25 mouse cellular contexts compared by ENCODE assay signal in genomic region chr2:85229606-85230005, GRCm38 (mm10). TPM values are rescaled to one million over a fixed set of nuclear protein-coding genes. Genes with fewer than 3 reads are reported as not detected.
"Had no signal": no experiment of that assay in that cellular context is flagged by ENCODE, and none has a peak within 500 bp of the region (broad histone marks: within the 10 kb centered on the region; RNA-seq: fewer than 3 reads in every experiment).

No protein-coding gene starts in this region.

- H3K9ac ChIP-seq: limb, embryonic 12.5 days; limb, embryonic 15.5 days; liver, embryonic 14.5 days; liver, postnatal 0 days; lung, embryonic 14.5 days; midbrain, embryonic 12.5 days; neural tube, embryonic 12.5 days; neural tube, embryonic 15.5 days had no signal

- H3K4me3 ChIP-seq: left cerebral cortex, adult 2 months; limb, embryonic 12.5 days; limb, embryonic 15.5 days; midbrain, embryonic 12.5 days; neural tube, embryonic 12.5 days; neural tube, embryonic 15.5 days had no signal

- H3K4me1 ChIP-seq: midbrain, embryonic 12.5 days; neural tube, embryonic 12.5 days had no signal

- H3K36me3 ChIP-seq: limb, embryonic 12.5 days; limb, embryonic 15.5 days; midbrain, embryonic 12.5 days; neural tube, embryonic 12.5 days; neural tube, embryonic 15.5 days had no signal

- DNase-seq: kidney, adult 9 months; kidney, postnatal 14 days; kidney, postnatal 4 days; layer of hippocampus, adult 9-11 months; liver, postnatal 0 days; lung, embryonic 14.5 days; right cerebral cortex, adult 18-20 months; right cerebral cortex, postnatal 14 days; right cerebral cortex, postnatal 4 days; thymus, adult 2 months; thymus, postnatal 14 days; thymus, postnatal 4 days had no signal

- H3K27me3 ChIP-seq: limb, embryonic 12.5 days; limb, embryonic 15.5 days; midbrain, embryonic 12.5 days; neural tube, embryonic 12.5 days; neural tube, embryonic 15.5 days had no signal

- H3K27ac ChIP-seq: left cerebral cortex, adult 2 months; limb, embryonic 12.5 days; limb, embryonic 15.5 days; liver, embryonic 14.5 days; macrophage; midbrain, embryonic 12.5 days; neural tube, embryonic 12.5 days; neural tube, embryonic 15.5 days; stomach, postnatal 0 days had no signal

- H3K4me2 ChIP-seq: limb, embryonic 12.5 days; limb, embryonic 15.5 days; liver, embryonic 11.5 days; lung, embryonic 14.5 days; midbrain, embryonic 12.5 days; neural tube, embryonic 12.5 days; neural tube, embryonic 15.5 days had no signal

- H3K9me3 ChIP-seq: limb, embryonic 12.5 days; limb, embryonic 15.5 days; midbrain, embryonic 12.5 days; neural tube, embryonic 12.5 days; neural tube, embryonic 15.5 days had no signal

- ATAC-seq: liver, postnatal 0 days; lung, postnatal 0 days; midbrain, embryonic 16.5 days had no signal

RNA-seq across cellular contexts. Expression of gene Lrrc55, which starts 32.6 kb away (rescaled TPM):
- total RNA-seq: megakaryocyte, adult 5-6 weeks had no signal
- polyA plus RNA-seq: macrophage had no signal
